Mouse (Mus musculus): ENCODE data around the gene Klf14. TPM values are rescaled to one million over a fixed set of nuclear protein-coding genes. Genes with fewer than 3 reads are reported as not detected.

Gene Klf14
- not detected in 2 replicates for polyA plus RNA-seq (2012; ENCODE audit: low replicate concordance)

GRCm38 (mm10) chr6:30958736-30959540 lies at the start of gene Klf14:
Gene Klf14, minus strand, starts transcription at chr6:30959078.

DNA sequence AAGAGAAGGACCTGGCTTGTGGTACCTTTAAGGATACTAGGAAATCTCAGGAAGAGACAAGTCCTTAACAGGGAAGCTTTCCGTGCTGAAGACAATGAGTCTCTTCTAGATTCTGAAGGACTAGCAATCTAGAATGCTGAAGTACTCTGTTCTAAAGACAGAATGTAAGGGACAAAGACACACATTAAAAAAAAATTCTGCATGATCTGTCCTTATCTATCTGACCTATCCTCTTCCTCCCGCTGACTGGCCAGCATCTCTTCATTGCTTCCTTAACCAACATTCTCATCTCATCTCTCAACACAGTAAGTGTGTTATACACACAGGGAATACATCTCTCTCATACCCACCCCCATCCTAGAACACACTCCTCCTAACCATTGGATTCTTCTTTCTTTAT lies 43.4 kb downstream of the Klf14 start, which contains the start of gene Tsga13:
TSS of gene Tsga13 (minus strand) at position 101 of the 400 bp plus-strand sequence.

Other genes with a start within 250 kb of the Klf14 start
- 1.5 and 18.1 TPM in 2 replicates for gene Mest, start 235.5 kb downstream of the Klf14 start, polyA plus RNA-seq (2012; ENCODE audit: low replicate concordance)
- gene Copg2, start 62.3 kb downstream of the Klf14 start, polyA plus RNA-seq (2012; ENCODE audit: low replicate concordance) = 0.71 and 3.0 TPM in 2 replicates
- gene Tsga13, start 43.5 kb downstream of the Klf14 start, polyA plus RNA-seq (2012; ENCODE audit: low replicate concordance) = not detected in 2 replicates

Measured in leukemia stem cell, adult 10-12 weeks (primary cell).